Mouse (Mus musculus) embryonic facial prominence, embryonic 10.5 days (tissue): ENCODE results near the gene Fam120a. TPM values are rescaled to one million over a fixed set of nuclear protein-coding genes. Genes with fewer than 3 reads are reported as not detected.

ENCODE experiments used
- DNase-seq: peaks from one replicate; pipeline ENCODE4 v3.0.0-alpha.2; 2017; ENCODE audit warnings: low spot score
- H3K27ac ChIP-seq: fragments of 300-500 bp; sonication (generic); replicated peaks from 2 replicates; pipeline ENCODE4 v1.5.1; 2016; ENCODE audit warnings: mild to moderate bottlenecking
- H3K27me3 ChIP-seq: fragments of 300-500 bp; sonication (generic); replicated peaks from 2 replicates; pipeline ENCODE4 v1.6.1; 2016; ENCODE audit warnings: low read depth, mild to moderate bottlenecking; ENCODE audit not compliant: poor library complexity, severe bottlenecking
- H3K36me3 ChIP-seq: fragments of 300-500 bp; sonication (generic); replicated peaks from 2 replicates; pipeline ENCODE4 v1.6.1; 2016; ENCODE audit warnings: mild to moderate bottlenecking, moderate library complexity
- H3K4me1 ChIP-seq: fragments of 300-500 bp; sonication (generic); 2 replicates; pipeline ENCODE4 v1.6.1; 2016
- H3K4me3 ChIP-seq: fragments of 300-500 bp; sonication (generic); 2 replicates; pipeline ENCODE4 v1.5.1; 2016; ENCODE audit warnings: mild to moderate bottlenecking, moderate library complexity
- H3K9me3 ChIP-seq: fragments of 300-500 bp; sonication (generic); 2 replicates; pipeline ENCODE4 v1.6.1; 2016; ENCODE audit warnings: mild to moderate bottlenecking
- WGBS: fragments of 180-500 bp; shearing (Covaris S2); methylation state at CpG from one replicate; pipeline ENCODE4 v1.1.7; 2016; 5-methylcytosine and 5-hydroxymethylcytosine counted together
- polyA plus RNA-seq: library from polyadenylated mRNA; unstranded; fragments of >200 nt; fragmentation: Nextera tagmentation; extraction: Ambion mirVana; gene quantifications from 2 replicates; pipeline ENCODE4 v1.2.1, GENCODE M21; 2016

Gene Fam120a
- polyA plus RNA-seq, 1 experiment from 2014 or later, result 16.7 TPM

DNA sequence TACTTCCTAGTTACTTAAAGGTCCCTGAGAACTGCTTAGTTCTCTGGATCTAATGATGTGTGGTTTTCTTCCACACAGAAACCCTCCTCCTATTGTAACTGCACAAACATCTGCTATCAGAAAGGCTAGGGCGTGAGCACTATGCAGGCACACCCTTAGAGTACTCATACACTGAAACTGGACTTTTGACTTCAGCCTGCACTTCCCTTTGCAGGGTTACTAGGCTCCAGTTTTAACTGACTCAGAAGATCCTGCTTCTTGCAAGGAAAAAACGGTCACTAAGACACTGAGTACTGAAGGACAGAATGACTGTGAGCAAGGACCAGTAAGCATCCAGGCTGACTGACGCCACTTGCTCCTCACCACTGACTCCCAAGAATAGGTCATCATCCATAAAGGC lies 5.3 kb downstream of the Fam120a start:
- Histone ChIP-seq H3K27me3 (no peaks in the 10 kb centered on the region), H3K4me3 (no peak overlapping the region), H3K9me3 (no peaks in the 10 kb centered on the region), H3K27ac (no peak overlapping the region), H3K36me3 (peaks cover 22% of the 10 kb centered on the region; the same call in 1 of the 2 replicates), H3K4me1 (peaks cover 39% of the 10 kb centered on the region)
- WGBS, result 80% methylated on average over 3 of the region's 3 CpGs
- DNase-seq, result no peak

DNA sequence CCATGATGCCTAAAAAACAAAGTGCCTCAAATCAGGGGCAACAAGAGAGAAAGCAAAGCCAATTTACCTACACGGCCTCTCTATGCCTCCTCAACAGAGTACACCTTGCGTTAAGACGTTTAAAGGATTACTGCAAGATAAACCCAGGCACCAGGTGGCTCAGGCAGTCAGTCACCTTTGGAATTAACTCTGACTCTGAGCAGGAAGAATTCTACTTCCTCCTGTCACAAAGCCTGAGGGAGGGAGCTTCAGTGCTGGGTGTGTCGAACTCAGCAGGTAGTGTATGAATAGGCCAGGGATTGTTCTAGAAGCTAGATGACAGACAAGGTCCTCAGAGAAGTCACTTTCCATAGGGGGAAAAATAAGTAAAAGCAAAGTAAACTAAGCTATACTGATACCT lies 9.2 kb downstream of the Fam120a start:
- no peaks in the 10 kb centered on the region for H3K9me3 ChIP-seq
- peaks cover 15% of the 10 kb centered on the region; the same call in 1 of the 2 replicates for H3K4me1 ChIP-seq
- no peak for DNase-seq
- peaks cover 21% of the 10 kb centered on the region; the same call in 1 of the 2 replicates for H3K36me3 ChIP-seq
- no peaks in the 10 kb centered on the region for H3K27me3 ChIP-seq
- H3K4me3 ChIP-seq, result no peak overlapping the region
- WGBS, result 65% methylated on average over 4 of the region's 4 CpGs
- H3K27ac ChIP-seq, result no peak overlapping the region

DNA sequence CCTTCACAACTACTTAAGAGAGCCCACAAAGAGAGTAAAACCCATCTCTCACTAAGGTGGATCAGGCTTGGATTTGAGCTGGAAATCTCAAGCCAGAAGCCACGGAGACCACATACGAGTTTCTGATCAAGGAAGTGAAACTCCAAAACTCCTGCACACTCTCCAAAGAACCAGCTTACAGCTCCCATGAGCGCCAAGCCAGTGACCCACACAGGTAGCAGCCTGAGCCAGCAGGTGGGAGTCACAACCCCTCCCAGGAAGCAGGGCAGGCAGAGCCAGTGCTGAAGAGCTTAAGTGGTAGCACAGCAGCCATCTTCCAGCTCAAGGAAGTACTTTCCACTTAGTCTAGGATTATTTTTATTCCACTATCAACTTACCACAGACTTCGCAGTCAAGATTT lies 13.0 kb downstream of the Fam120a start:
- H3K9me3 ChIP-seq, result no peaks in the 10 kb centered on the region
- peaks cover 19% of the 10 kb centered on the region for H3K4me1 ChIP-seq
- DNase-seq, result no peak
- no peak overlapping the region for H3K4me3 ChIP-seq
- no peaks in the 10 kb centered on the region for H3K27me3 ChIP-seq
- WGBS, result 92% methylated on average over 4 of the region's 4 CpGs
- H3K27ac ChIP-seq, result no peak overlapping the region
- peaks cover 21% of the 10 kb centered on the region; the same call in 1 of the 2 replicates for H3K36me3 ChIP-seq

DNA sequence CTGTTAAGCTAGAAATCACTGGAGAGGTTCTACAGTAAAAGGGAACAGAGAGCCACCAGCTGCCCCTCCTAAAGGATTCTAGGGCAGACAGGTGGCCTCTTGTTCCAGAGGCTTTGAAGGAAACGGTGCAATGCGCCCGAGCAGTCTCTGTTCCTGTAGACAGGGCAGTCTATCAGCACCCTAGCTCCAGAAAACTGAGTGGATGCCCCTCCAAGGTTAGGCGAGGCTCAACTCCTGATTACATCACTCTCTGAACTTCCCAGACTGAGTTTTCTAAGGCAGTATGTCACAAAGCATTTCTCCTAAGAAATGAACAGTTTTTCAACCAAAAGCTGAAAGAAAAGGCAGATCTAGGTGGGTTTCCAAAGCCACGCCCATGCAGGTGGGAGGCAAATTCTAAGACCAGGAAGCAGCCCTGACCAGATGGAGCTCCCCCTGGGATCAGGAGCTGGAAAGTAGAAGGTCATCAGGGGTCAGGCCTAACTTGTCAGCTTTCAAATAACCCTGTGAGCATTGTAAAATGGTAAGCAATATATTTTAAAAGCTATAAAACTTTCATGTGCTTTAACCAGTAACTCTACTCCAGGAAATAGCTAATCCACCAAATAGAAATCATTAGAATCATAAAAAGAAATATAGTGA lies 17.1 kb downstream of the Fam120a start:
- H3K27ac ChIP-seq, result no peak overlapping the region
- H3K4me3 ChIP-seq, result no peak overlapping the region
- peaks cover 13% of the 10 kb centered on the region for H3K4me1 ChIP-seq
- H3K27me3 ChIP-seq, result no peaks in the 10 kb centered on the region
- H3K9me3 ChIP-seq, result no peaks in the 10 kb centered on the region
- H3K36me3 ChIP-seq, result peaks cover 47% of the 10 kb centered on the region
- WGBS, result 75% methylated on average over 5 of the region's 5 CpGs
- DNase-seq, result no peak

DNA sequence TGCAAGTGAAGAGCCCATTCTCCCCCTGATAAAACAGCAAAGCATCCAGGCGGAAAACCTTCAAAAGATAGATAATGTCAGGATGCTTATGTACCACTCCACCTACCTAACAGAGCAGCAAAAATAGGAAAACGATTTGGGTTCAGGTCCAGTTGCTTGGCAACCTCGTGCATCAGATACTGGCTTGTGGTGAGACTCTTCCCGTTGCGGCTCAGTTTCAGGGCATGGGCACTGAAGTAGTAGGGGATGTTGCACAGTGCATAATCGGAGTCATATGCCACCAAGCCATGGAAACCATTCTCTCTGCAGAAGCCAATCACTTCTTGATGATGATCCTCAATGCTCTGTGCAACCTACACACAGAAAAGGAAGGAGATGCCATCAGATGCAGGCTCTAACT lies 18.9 kb downstream of the Fam120a start:
- peaks cover 57% of the 10 kb centered on the region for H3K36me3 ChIP-seq
- H3K4me3 ChIP-seq, result no peak overlapping the region
- H3K27ac ChIP-seq, result no peak overlapping the region
- H3K4me1 ChIP-seq, result peaks cover 13% of the 10 kb centered on the region
- no peaks in the 10 kb centered on the region for H3K9me3 ChIP-seq
- DNase-seq, result no peak
- WGBS, result 95% methylated on average over 6 of the region's 6 CpGs
- no peaks in the 10 kb centered on the region for H3K27me3 ChIP-seq

DNA sequence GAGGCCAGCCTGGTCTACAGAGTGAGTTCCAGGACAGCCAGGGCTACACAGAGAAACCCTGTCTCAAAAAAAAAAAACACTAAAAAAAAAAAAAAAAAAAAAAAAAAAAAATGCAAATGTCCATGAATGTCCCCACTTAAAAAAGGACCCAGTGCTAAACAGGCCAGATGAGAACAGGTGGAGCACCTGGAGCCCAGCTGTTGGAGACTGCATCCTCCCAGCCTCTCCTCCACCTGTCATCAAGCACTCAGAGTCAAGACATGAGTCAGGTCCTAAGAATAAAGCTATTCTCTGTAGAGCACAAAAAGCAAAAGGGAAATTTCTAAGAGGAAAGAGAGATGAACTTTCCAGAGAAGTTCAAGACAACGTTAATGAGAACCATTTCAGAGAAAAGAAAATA lies 23.2 kb downstream of the Fam120a start:
- H3K4me1 ChIP-seq, result no peaks in the 10 kb centered on the region
- no peak overlapping the region for H3K27ac ChIP-seq
- H3K9me3 ChIP-seq, result no peaks in the 10 kb centered on the region
- H3K4me3 ChIP-seq, result no peak overlapping the region
- DNase-seq, result no peak
- H3K36me3 ChIP-seq, result peaks cover 89% of the 10 kb centered on the region
- H3K27me3 ChIP-seq, result no peaks in the 10 kb centered on the region
- WGBS, result 84% methylated on average over 1 of the region's 1 CpGs

DNA sequence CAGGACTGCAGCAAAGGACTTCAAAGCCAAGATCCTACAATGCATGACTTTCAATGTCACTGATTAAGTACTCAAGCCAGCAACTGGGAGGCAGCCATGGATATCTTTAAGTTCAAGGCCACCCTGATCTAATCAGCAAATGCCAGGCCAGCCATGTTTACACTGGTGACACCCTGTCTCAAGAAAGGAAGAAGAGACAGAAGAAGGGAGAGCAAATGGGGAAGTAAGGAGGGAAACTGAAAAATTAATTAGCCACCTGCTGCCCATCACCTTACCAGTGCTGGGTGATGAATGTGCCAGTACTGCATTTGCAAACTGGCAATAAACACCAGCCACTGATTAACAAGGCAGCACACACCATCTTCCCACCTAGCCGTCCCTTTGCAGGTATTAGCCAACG lies 25.3 kb downstream of the Fam120a start:
- no peak for DNase-seq
- WGBS, result 83% methylated on average over 2 of the region's 2 CpGs
- no peaks in the 10 kb centered on the region for H3K4me1 ChIP-seq
- no peaks in the 10 kb centered on the region for H3K27me3 ChIP-seq
- no peaks in the 10 kb centered on the region for H3K9me3 ChIP-seq
- no peak overlapping the region for H3K4me3 ChIP-seq
- H3K27ac ChIP-seq, result no peak overlapping the region
- H3K36me3 ChIP-seq, result peaks cover 87% of the 10 kb centered on the region

DNA sequence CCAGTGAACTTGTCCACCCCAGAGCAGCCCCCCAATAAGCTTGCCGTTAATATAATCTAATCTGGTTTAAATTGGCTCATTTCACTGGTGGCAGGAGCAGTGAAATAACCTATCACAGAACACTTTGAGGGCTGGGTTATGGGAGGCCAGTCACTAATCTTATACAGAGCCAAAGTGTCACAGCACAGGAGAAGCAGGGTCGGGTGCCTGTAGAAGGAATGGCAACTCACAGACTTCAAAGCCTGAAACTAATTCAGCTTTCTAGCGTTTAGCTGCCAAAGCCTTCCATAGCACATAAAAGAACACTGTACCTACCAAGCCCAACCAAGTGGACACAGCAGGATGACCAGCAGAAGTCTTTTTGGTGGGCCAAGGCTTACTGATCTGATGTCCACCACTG lies 26.0 kb downstream of the Fam120a start:
- 81% methylated on average over 3 of the region's 3 CpGs for WGBS
- H3K27ac ChIP-seq, result no peak overlapping the region
- H3K36me3 ChIP-seq, result peaks cover 85% of the 10 kb centered on the region

DNA sequence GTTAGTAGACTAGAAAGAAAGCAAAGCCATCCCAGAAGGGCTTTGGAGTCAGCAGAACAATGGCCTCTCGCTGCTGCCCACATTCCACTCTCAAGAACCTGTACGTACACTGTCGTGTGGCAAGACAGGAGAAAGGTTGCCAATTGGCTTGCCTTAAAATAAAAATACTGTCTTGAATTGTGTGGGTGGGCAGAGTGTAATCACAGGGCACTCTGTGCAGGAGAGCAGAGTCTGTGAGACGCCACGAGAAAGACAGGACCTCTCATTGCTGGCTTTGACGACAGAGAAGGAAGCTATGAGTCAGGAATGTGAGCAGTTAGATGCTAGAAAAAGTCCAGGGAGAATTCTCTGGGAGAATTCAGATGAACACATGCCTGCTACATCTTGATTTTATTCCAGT lies 33.2 kb downstream of the Fam120a start:
- Histone ChIP-seq H3K4me3 (no peak overlapping the region), H3K9me3 (no peaks in the 10 kb centered on the region), H3K27me3 (no peaks in the 10 kb centered on the region), H3K36me3 (peaks cover 86% of the 10 kb centered on the region), H3K4me1 (0 out of 2 replicates have a peak, but pooled peaks cover 3% of the 10 kb centered on the region), H3K27ac (no peak overlapping the region)
- no peak for DNase-seq
- 84% methylated on average over 6 of the region's 6 CpGs for WGBS

More for the DNA sequence above, 26.0 kb downstream of the Fam120a start:
- Histone ChIP-seq H3K9me3 (no peaks in the 10 kb centered on the region), H3K27me3 (no peaks in the 10 kb centered on the region), H3K4me3 (no peak overlapping the region), H3K4me1 (no peaks in the 10 kb centered on the region)
- no peak for DNase-seq

DNA sequence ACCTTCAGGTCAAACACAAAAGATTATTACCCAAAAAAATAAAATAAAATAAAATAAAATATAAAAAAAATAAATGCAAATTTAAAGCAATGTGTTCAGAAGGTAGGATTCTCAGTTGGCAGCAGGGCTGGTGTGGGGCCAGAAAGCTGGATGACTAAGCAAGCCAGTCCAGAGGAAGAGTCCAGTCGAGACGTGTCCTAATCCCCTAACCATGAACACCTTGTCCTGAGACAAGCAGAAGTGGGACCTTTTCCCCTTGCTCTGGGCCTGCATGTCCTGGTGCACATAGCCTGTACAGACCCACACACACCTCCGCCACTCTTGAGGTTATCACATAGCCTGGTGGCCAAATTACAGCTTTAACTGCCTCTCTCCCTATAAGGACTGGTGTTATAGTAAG lies 35.1 kb downstream of the Fam120a start:
- peaks cover 89% of the 10 kb centered on the region for H3K36me3 ChIP-seq
- no peak for DNase-seq
- 83% methylated on average over 3 of the region's 3 CpGs for WGBS

DNA sequence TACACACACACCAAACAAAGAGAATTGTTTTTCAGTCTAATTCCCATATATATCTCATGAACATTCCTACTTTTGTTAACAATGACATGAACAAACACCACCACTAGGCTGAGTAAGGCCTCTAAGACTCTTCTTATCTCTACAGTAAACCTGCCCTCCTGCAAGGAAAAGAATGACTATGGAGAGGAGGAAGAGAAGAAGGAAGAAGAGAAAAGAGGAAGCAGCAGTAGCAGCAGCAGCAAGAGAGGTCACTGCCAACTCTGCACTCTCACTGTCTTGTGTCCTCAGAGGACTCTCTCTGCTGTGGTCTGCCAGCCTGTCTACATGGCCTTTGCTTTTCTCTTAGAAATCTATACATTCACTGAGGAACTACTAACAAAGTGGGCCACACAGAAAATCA lies 36.1 kb downstream of the Fam120a start:
- DNase-seq, result no peak
- no peak overlapping the region for H3K27ac ChIP-seq
- H3K4me1 ChIP-seq, result 0 out of 2 replicates have a peak, but pooled peaks cover 3% of the 10 kb centered on the region
- no peak overlapping the region for H3K4me3 ChIP-seq
- H3K9me3 ChIP-seq, result no peaks in the 10 kb centered on the region
- peaks cover 89% of the 10 kb centered on the region for H3K36me3 ChIP-seq
- no peaks in the 10 kb centered on the region for H3K27me3 ChIP-seq

More for the DNA sequence above, 35.1 kb downstream of the Fam120a start:
- Histone ChIP-seq H3K27ac (no peak overlapping the region), H3K9me3 (no peaks in the 10 kb centered on the region), H3K4me3 (no peak overlapping the region), H3K4me1 (0 out of 2 replicates have a peak, but pooled peaks cover 3% of the 10 kb centered on the region), H3K27me3 (no peaks in the 10 kb centered on the region)

DNA sequence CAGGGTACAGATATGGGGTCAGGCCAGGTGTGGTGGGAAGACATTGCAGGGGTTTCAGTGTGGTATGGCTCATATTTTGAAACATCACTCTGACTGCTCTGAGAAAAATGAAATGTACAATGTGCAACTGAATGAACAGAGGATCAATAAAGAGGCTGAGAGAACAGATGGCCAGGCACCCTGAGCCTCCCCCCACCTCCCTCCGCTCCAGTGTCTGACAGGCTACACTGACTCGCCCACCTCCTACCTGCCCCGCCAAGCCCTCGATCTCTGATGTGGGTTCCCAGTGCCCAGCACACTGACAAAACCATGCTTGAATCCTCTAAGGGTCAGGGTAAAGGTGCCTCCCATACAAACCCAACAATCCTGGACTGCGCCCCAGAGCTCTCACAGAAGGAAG lies 36.6 kb downstream of the Fam120a start:
- no peak for DNase-seq
- no peaks in the 10 kb centered on the region for H3K27me3 ChIP-seq
- WGBS, result 95% methylated on average over 5 of the region's 5 CpGs
- H3K27ac ChIP-seq, result no peak overlapping the region
- no peak overlapping the region for H3K4me3 ChIP-seq
- peaks cover 89% of the 10 kb centered on the region for H3K36me3 ChIP-seq
- no peaks in the 10 kb centered on the region for H3K9me3 ChIP-seq
- H3K4me1 ChIP-seq, result 0 out of 2 replicates have a peak, but pooled peaks cover 3% of the 10 kb centered on the region

DNA sequence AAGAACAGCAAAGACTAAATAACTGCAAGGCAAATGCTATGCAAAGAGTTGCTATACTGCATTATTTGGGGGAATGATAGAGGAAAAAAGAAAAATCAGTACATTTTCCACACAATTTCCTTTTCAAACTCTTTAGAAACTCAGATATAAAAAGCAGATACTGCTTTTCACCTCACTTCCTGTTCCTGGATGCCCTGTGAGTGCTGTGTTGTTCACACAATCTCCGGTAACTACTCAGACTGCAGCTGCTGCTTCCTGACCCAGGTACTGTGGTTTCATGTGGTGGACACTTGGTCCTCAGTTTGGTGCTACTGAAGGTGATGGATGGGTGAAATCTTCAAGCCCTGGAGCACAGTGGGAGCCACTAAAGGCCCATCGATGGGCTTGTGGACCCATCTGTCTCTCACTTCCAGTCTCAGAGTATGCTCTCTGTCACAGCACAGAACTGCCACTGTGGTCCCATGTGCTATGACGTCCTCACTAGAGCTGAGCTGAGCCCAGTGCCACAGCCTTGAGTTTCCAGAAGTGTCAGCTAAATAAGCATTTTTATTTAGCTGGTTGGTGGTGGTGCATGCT lies 38.2 kb downstream of the Fam120a start:
- Histone ChIP-seq H3K27me3 (no peaks in the 10 kb centered on the region), H3K27ac (no peak overlapping the region), H3K4me3 (no peak overlapping the region), H3K36me3 (peaks cover 87% of the 10 kb centered on the region), H3K9me3 (no peaks in the 10 kb centered on the region), H3K4me1 (no peaks in the 10 kb centered on the region)
- WGBS, result 88% methylated on average over 3 of the region's 3 CpGs
- DNase-seq, result no peak
